Mouse (Mus musculus) kidney, postnatal 36 days (tissue): ENCODE results near the gene Smok3b.
"Not testable (repeated sequence)": the region's sequence is repeated elsewhere in the genome, so short reads cannot be mapped to it uniquely, and the experiment has no call there.

Experiments
- DNase-seq, 2 experiments: peaks; one replicate each; pipeline ENCODE4 v3.0.0; 2021 to 2022; ENCODE audit warnings: mixed read lengths in 2 of 2

Smok3b gene

GRCm38 (mm10) chr5:138020961-138021479, at the start of gene Smok3b, which contains the start of gene Smok3a:
Gene Smok3b (plus strand): TSS chr5:138021429.
Gene Smok3a (plus strand): TSS chr5:138021261.
- not testable (repeated sequence) for DNase-seq

- no peak for DNase-seq
Measured at GRCm38 (mm10) chr5:137973161-137973560, 48.1 kb upstream of the Smok3b start.

- peak; percentile 5 to 40 for DNase-seq
Measured at GRCm38 (mm10) chr5:137973738-137974137, 47.5 kb upstream of the Smok3b start.

GRCm38 (mm10) chr5:137974724-137975123, 46.5 kb upstream of the Smok3b start:
- DNase-seq: no peak

GRCm38 (mm10) chr5:137975434-137975833, 45.8 kb upstream of the Smok3b start:
- DNase-seq: no peak

GRCm38 (mm10) chr5:137977291-137977690, 43.9 kb upstream of the Smok3b start:
- peak; percentile 3 to 35 for DNase-seq

- DNase-seq: no peak
Measured at GRCm38 (mm10) chr5:137979081-137979480, 42.1 kb upstream of the Smok3b start.

- DNase-seq: peak; percentile 40 to 81
Measured at GRCm38 (mm10) chr5:137981300-137981699, 39.9 kb upstream of the Smok3b start, which contains the start of gene Azgp1. Gene Azgp1 (plus strand): TSS chr5:137981520.

- no peak for DNase-seq
Measured at GRCm38 (mm10) chr5:137986351-137986750, 34.9 kb upstream of the Smok3b start.

- no peak for DNase-seq
Measured at GRCm38 (mm10) chr5:138009437-138009836, 11.8 kb upstream of the Smok3b start.

- DNase-seq: no peak
Measured at GRCm38 (mm10) chr5:138012382-138012781, 8.8 kb upstream of the Smok3b start.

GRCm38 (mm10) chr5:138016530-138016929, 4.7 kb upstream of the Smok3b start:
- DNase-seq: no peak

- no peak for DNase-seq
Measured at GRCm38 (mm10) chr5:138016997-138017396, 4.2 kb upstream of the Smok3b start.

GRCm38 (mm10) chr5:138019577-138019976, 1.7 kb upstream of the Smok3b start:
- not testable (repeated sequence) for DNase-seq

- DNase-seq: not testable (repeated sequence)
Measured at GRCm38 (mm10) chr5:138052894-138053293, 31.7 kb downstream of the Smok3b start, which contains the start of gene Smok3c. Gene Smok3c (plus strand): TSS chr5:138053194.

- peak in 1 of 2 experiments; percentile 0 for DNase-seq
Measured at GRCm38 (mm10) chr5:138073803-138074202, 52.6 kb downstream of the Smok3b start.

- peak; percentile 43 to 45 for DNase-seq
Measured at GRCm38 (mm10) chr5:138075684-138076083, 54.5 kb downstream of the Smok3b start.

GRCm38 (mm10) chr5:138076148-138076547, 54.9 kb downstream of the Smok3b start:
- DNase-seq: peak in 1 of 2 experiments; percentile 0

- peak in 1 of 2 experiments; percentile 2 for DNase-seq
Measured at GRCm38 (mm10) chr5:138080456-138080855, 59.2 kb downstream of the Smok3b start.

- peak in 1 of 2 experiments; percentile 3 for DNase-seq
Measured at GRCm38 (mm10) chr5:138081446-138081845, 60.2 kb downstream of the Smok3b start.

- no peak for DNase-seq
Measured at GRCm38 (mm10) chr5:138083318-138083900, 62.2 kb downstream of the Smok3b start.

GRCm38 (mm10) chr5:138083936-138084335, 62.7 kb downstream of the Smok3b start:
- DNase-seq: no peak

- DNase-seq: no peak
Measured at GRCm38 (mm10) chr5:138084507-138084906, 63.3 kb downstream of the Smok3b start.

- peak; percentile 86 to 91 for DNase-seq
Measured at GRCm38 (mm10) chr5:138084996-138085395, 63.8 kb downstream of the Smok3b start, which contains the start of gene Zkscan1. Gene Zkscan1 (plus strand): TSS chr5:138085084.
